Mouse (Mus musculus) embryonic facial prominence, embryonic 12.5 days (tissue): Measurements from ENCODE around the gene Adora3. TPM values are rescaled to one million over a fixed set of nuclear protein-coding genes. Genes with fewer than 3 reads are reported as not detected.

ENCODE experiments used
- ATAC-seq: fragments of 200-750 bp; cut with Nextera tagmentation; 2 replicates; pipeline ENCODE4 v1.8.0; 2017; ENCODE audit not compliant: insufficient number of reproducible peaks, insufficient read depth, low FRiP score, low TSS enrichment
- H3K27ac ChIP-seq: fragments of 300-500 bp; sonication (generic); 2 replicates; pipeline ENCODE4 v1.5.1; 2016; ENCODE audit warnings: mild to moderate bottlenecking
- H3K27me3 ChIP-seq: fragments of 300-500 bp; sonication (generic); 2 replicates; pipeline ENCODE4 v1.6.1; 2016; ENCODE audit warnings: mild to moderate bottlenecking, moderate library complexity
- H3K36me3 ChIP-seq: fragments of 300-500 bp; sonication (generic); 2 replicates; pipeline ENCODE4 v1.6.1; 2016; ENCODE audit warnings: mild to moderate bottlenecking
- H3K4me1 ChIP-seq: fragments of 300-500 bp; sonication (generic); 2 replicates; pipeline ENCODE4 v1.6.1; 2016
- H3K4me2 ChIP-seq: fragments of 300-500 bp; sonication (generic); replicated peaks from 2 replicates; pipeline ENCODE4 v1.6.1; 2016; ENCODE audit warnings: mild to moderate bottlenecking, moderate library complexity
- H3K4me3 ChIP-seq: fragments of 300-500 bp; sonication (generic); 2 replicates; pipeline ENCODE4 v1.5.1; 2016; ENCODE audit warnings: mild to moderate bottlenecking
- H3K9ac ChIP-seq: fragments of 300-500 bp; sonication (generic); 2 replicates; pipeline ENCODE4 v1.6.1; 2016; ENCODE audit warnings: mild to moderate bottlenecking, moderate library complexity
- H3K9me3 ChIP-seq: fragments of 300-500 bp; sonication (generic); 2 replicates; pipeline ENCODE4 v1.6.1; 2016; ENCODE audit warnings: mild to moderate bottlenecking, moderate library complexity
- WGBS: fragments of 180-500 bp; shearing (Covaris S2); methylation state at CpG from one replicate; pipeline ENCODE4 v1.1.7; 2016; 5-methylcytosine and 5-hydroxymethylcytosine counted together
- polyA plus RNA-seq: library from polyadenylated mRNA; unstranded; fragments of >200 nt; fragmentation: Nextera tagmentation; extraction: Ambion mirVana; gene quantifications from 2 replicates; pipeline ENCODE4 v1.2.1, GENCODE M21; 2016

Adora3 gene
- 0.26 TPM in 1 of 2 replicates, not detected in the other for polyA plus RNA-seq

GRCm38 (mm10) chr3:105870558-105870957 lies at the start of gene Adora3, which contains the start of gene Tmigd3:
Gene Adora3, plus strand, starts transcription at chr3:105870858.
Gene Tmigd3, plus strand, starts transcription at chr3:105870903.
- Histone ChIP-seq H3K9ac (no peak within 1 kb of the TSS), H3K27ac (no peak within 1 kb of the TSS), H3K27me3 (no peaks in the 10 kb centered on the region), H3K4me1 (peaks cover 5% of the 10 kb centered on the region; the same call in 1 of the 2 replicates), H3K9me3 (no peaks in the 10 kb centered on the region), H3K4me2 (no peak within 1 kb of the TSS), H3K4me3 (no peak within 1 kb of the TSS), H3K36me3 (no peaks in the 10 kb centered on the region)
- ATAC-seq = no peak
- WGBS = 42% methylated on average over 3 of the region's 3 CpGs

GRCm38 (mm10) chr3:105821504-105821903 lies 49.2 kb upstream of the Adora3 start:
- H3K36me3 ChIP-seq = no peaks in the 10 kb centered on the region
- WGBS = 89% methylated on average over 3 of the region's 3 CpGs
- no peaks in the 10 kb centered on the region for H3K27me3 ChIP-seq
- no peaks in the 10 kb centered on the region for H3K4me1 ChIP-seq
- ATAC-seq = no peak
- H3K27ac ChIP-seq = no peak overlapping the region
- no peak overlapping the region for H3K4me2 ChIP-seq
- H3K4me3 ChIP-seq = no peak overlapping the region
- no peak overlapping the region for H3K9ac ChIP-seq
- H3K9me3 ChIP-seq = no peaks in the 10 kb centered on the region

- Histone ChIP-seq H3K4me2 (no peak overlapping the region), H3K36me3 (no peaks in the 10 kb centered on the region), H3K4me1 (no peaks in the 10 kb centered on the region), H3K4me3 (no peak overlapping the region), H3K27me3 (no peaks in the 10 kb centered on the region), H3K9ac (no peak overlapping the region), H3K9me3 (no peaks in the 10 kb centered on the region), H3K27ac (no peak overlapping the region)
- no peak for ATAC-seq
Observed at GRCm38 (mm10) chr3:105823609-105824008, 47.0 kb upstream of the Adora3 start.

- no peak overlapping the region for H3K4me3 ChIP-seq
- no peak for ATAC-seq
Observed at GRCm38 (mm10) chr3:105824103-105824502, 46.6 kb upstream of the Adora3 start.

GRCm38 (mm10) chr3:105824704-105825103 lies 46.0 kb upstream of the Adora3 start:
- Histone ChIP-seq H3K27me3 (no peaks in the 10 kb centered on the region), H3K9me3 (no peaks in the 10 kb centered on the region), H3K4me2 (no peak overlapping the region), H3K4me1 (no peaks in the 10 kb centered on the region), H3K36me3 (no peaks in the 10 kb centered on the region), H3K27ac (no peak overlapping the region), H3K9ac (no peak overlapping the region), H3K4me3 (no peak overlapping the region)
- 55% methylated on average over 2 of the region's 2 CpGs for WGBS
- no peak for ATAC-seq

More at GRCm38 (mm10) chr3:105824103-105824502, 46.6 kb upstream of the Adora3 start:
- no peaks in the 10 kb centered on the region for H3K36me3 ChIP-seq
- no peak overlapping the region for H3K27ac ChIP-seq
- H3K9me3 ChIP-seq = no peaks in the 10 kb centered on the region
- H3K9ac ChIP-seq = no peak overlapping the region
- 46% methylated on average over 5 of the region's 5 CpGs for WGBS
- no peaks in the 10 kb centered on the region for H3K4me1 ChIP-seq
- H3K27me3 ChIP-seq = no peaks in the 10 kb centered on the region
- H3K4me2 ChIP-seq = no peak overlapping the region

- no peak overlapping the region for H3K27ac ChIP-seq
- H3K4me2 ChIP-seq = no peak overlapping the region
- no peaks in the 10 kb centered on the region for H3K27me3 ChIP-seq
- no peak overlapping the region for H3K4me3 ChIP-seq
- no peak for ATAC-seq
- WGBS = 55% methylated on average over 7 of the region's 7 CpGs
- no peak overlapping the region for H3K9ac ChIP-seq
- H3K9me3 ChIP-seq = no peaks in the 10 kb centered on the region
- H3K4me1 ChIP-seq = no peaks in the 10 kb centered on the region
- H3K36me3 ChIP-seq = no peaks in the 10 kb centered on the region
Observed at GRCm38 (mm10) chr3:105825501-105826161, 45.0 kb upstream of the Adora3 start.

GRCm38 (mm10) chr3:105831584-105831983 lies 39.1 kb upstream of the Adora3 start:
- H3K27ac ChIP-seq = no peak overlapping the region
- no peak overlapping the region for H3K9ac ChIP-seq
- H3K9me3 ChIP-seq = no peaks in the 10 kb centered on the region
- H3K27me3 ChIP-seq = no peaks in the 10 kb centered on the region
- H3K4me2 ChIP-seq = no peak overlapping the region
- H3K36me3 ChIP-seq = no peaks in the 10 kb centered on the region
- no peak overlapping the region for H3K4me3 ChIP-seq
- ATAC-seq = no peak
- WGBS = 97% methylated on average over 3 of the region's 3 CpGs
- H3K4me1 ChIP-seq = no peaks in the 10 kb centered on the region

- no peak for ATAC-seq
- Histone ChIP-seq H3K4me3 (no peak overlapping the region), H3K27ac (no peak overlapping the region), H3K4me1 (no peaks in the 10 kb centered on the region), H3K4me2 (no peak overlapping the region), H3K9ac (no peak overlapping the region), H3K36me3 (no peaks in the 10 kb centered on the region), H3K9me3 (no peaks in the 10 kb centered on the region), H3K27me3 (no peaks in the 10 kb centered on the region)
- 76% methylated on average over 3 of the region's 3 CpGs for WGBS
Observed at GRCm38 (mm10) chr3:105835875-105836274, 34.8 kb upstream of the Adora3 start.

- Histone ChIP-seq H3K9me3 (no peaks in the 10 kb centered on the region), H3K4me2 (no peak overlapping the region), H3K27me3 (no peaks in the 10 kb centered on the region), H3K4me1 (no peaks in the 10 kb centered on the region), H3K4me3 (no peak overlapping the region), H3K36me3 (no peaks in the 10 kb centered on the region), H3K27ac (no peak overlapping the region), H3K9ac (no peak overlapping the region)
- 92% methylated on average over 3 of the region's 3 CpGs for WGBS
- ATAC-seq = no peak
Observed at GRCm38 (mm10) chr3:105836883-105837282, 33.8 kb upstream of the Adora3 start.

- 81% methylated on average over 3 of the region's 3 CpGs for WGBS
- Histone ChIP-seq H3K4me1 (no peaks in the 10 kb centered on the region), H3K4me2 (no peak overlapping the region), H3K9ac (no peak overlapping the region), H3K4me3 (no peak overlapping the region), H3K27ac (no peak overlapping the region), H3K27me3 (no peaks in the 10 kb centered on the region), H3K9me3 (no peaks in the 10 kb centered on the region), H3K36me3 (no peaks in the 10 kb centered on the region)
- ATAC-seq = no peak
Observed at GRCm38 (mm10) chr3:105838655-105839054, 32.0 kb upstream of the Adora3 start.

GRCm38 (mm10) chr3:105839836-105840235 lies 30.8 kb upstream of the Adora3 start:
- Histone ChIP-seq H3K27ac (no peak overlapping the region), H3K9ac (no peak overlapping the region), H3K36me3 (no peaks in the 10 kb centered on the region), H3K9me3 (no peaks in the 10 kb centered on the region), H3K4me2 (no peak overlapping the region), H3K4me3 (no peak overlapping the region), H3K27me3 (no peaks in the 10 kb centered on the region), H3K4me1 (no peaks in the 10 kb centered on the region)
- ATAC-seq = no peak
- 86% methylated on average over 4 of the region's 4 CpGs for WGBS

GRCm38 (mm10) chr3:105846294-105847069 lies 24.2 kb upstream of the Adora3 start:
- no peak overlapping the region for H3K9ac ChIP-seq
- H3K4me2 ChIP-seq = no peak overlapping the region
- H3K9me3 ChIP-seq = no peaks in the 10 kb centered on the region
- ATAC-seq = no peak
- no peaks in the 10 kb centered on the region for H3K36me3 ChIP-seq
- no peaks in the 10 kb centered on the region for H3K4me1 ChIP-seq
- H3K27ac ChIP-seq = no peak overlapping the region
- H3K27me3 ChIP-seq = no peaks in the 10 kb centered on the region
- H3K4me3 ChIP-seq = no peak overlapping the region
- 72% methylated on average over 7 of the region's 7 CpGs for WGBS
